Mouse (Mus musculus): ENCODE measurements at regions not wholly inside any gene's neighbourhood (a gene's known extent, or its start where the extent isn't known, plus 50 kb on each side); places are given as distances from the start of the nearest gene placed in this dataset.

- no peak for ATAC-seq
These were observed 111.9 kb upstream of the Lhx1 start for GRCm38 (mm10) chr11:84637268-84637667.

GRCm38 (mm10) chr11:84634990-84635389 is 109.7 kb upstream of the Lhx1 start:
- ATAC-seq = no peak

GRCm38 (mm10) chr11:84633300-84633699 is 108.0 kb upstream of the Lhx1 start:
- no peak for ATAC-seq

GRCm38 (mm10) chr11:84628111-84628510 is 102.8 kb upstream of the Lhx1 start:
- ATAC-seq = no peak

- ATAC-seq = no peak
These were observed 102.3 kb upstream of the Lhx1 start for GRCm38 (mm10) chr11:84627685-84628084.

GRCm38 (mm10) chr11:84627259-84627658 is 101.9 kb upstream of the Lhx1 start:
- ATAC-seq = no peak

- ATAC-seq = no peak
These were observed 98.8 kb upstream of the Lhx1 start for GRCm38 (mm10) chr11:84624100-84624499.

GRCm38 (mm10) chr11:84619713-84620112 is 94.4 kb upstream of the Lhx1 start:
- no peak for ATAC-seq

GRCm38 (mm10) chr11:84618576-84618975 is 93.2 kb upstream of the Lhx1 start:
- ATAC-seq = no peak

GRCm38 (mm10) chr11:84612982-84613720 is 87.8 kb upstream of the Lhx1 start:
- ATAC-seq = no peak

- no peak for ATAC-seq
These were observed 86.2 kb upstream of the Lhx1 start for GRCm38 (mm10) chr11:84611625-84611879.

GRCm38 (mm10) chr11:84610774-84611624 is 85.7 kb upstream of the Lhx1 start:
- ATAC-seq = no peak

GRCm38 (mm10) chr11:84604781-84605180 is 79.4 kb upstream of the Lhx1 start:
- ATAC-seq = no peak

GRCm38 (mm10) chr11:84599267-84599841 is 74.0 kb upstream of the Lhx1 start:
- no peak for ATAC-seq

GRCm38 (mm10) chr11:84597572-84598295 is 72.4 kb upstream of the Lhx1 start:
- no peak for ATAC-seq

- no peak for ATAC-seq
These were observed 67.5 kb upstream of the Lhx1 start for GRCm38 (mm10) chr11:84592715-84593339.

GRCm38 (mm10) chr11:84587107-84587506 is 61.8 kb upstream of the Lhx1 start:
- no peak for ATAC-seq

GRCm38 (mm10) chr11:84585626-84586025 is 60.3 kb upstream of the Lhx1 start:
- no peak for ATAC-seq

GRCm38 (mm10) chr11:84578805-84579541 is 53.6 kb upstream of the Lhx1 start:
- ATAC-seq = no peak

Measured in CD4-positive, CD25-positive, alpha-beta regulatory T cell, adult 4 months (primary cell).